Mouse (Mus musculus): Measurements from ENCODE around the gene Fkbp10. TPM values are rescaled to one million over a fixed set of nuclear protein-coding genes. Genes with fewer than 3 reads are reported as not detected.

Fkbp10 gene
- polyA plus RNA-seq, 1 experiment from 2014 or later = 67.0 TPM

DNA sequence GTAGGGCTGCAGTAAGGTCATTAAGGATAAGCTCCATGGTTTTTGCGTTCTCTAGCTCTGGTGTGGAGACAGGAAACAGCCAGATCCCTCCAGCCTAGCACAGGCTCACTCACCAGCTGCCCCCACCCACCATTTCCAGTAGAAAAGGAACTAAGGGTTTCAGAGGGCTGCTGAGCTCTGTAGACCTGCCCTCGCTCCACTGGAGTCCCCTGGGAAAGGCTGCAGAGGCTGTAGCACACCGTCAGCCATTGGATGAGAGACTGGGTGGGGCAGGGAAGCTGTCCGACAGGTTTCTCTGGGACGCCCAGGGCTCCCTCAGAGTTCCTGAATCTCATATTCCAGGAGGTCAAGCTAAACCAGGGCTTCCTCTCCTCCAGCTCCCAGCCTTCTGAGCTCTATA, 28.9 kb upstream of the Fkbp10 start:
- DNase-seq (ENCODE audit: low spot score) = peak; percentile 60
- Histone ChIP-seq H3K4me3 (no peak overlapping the region), H3K9me3 (no peaks in the 10 kb centered on the region), H3K27me3 (replicated peaks; ENCODE audit: low read depth, poor library complexity, severe bottlenecking) (no peaks in the 10 kb centered on the region), H3K4me1 (peaks cover 50% of the 10 kb centered on the region), H3K27ac (replicated peaks) (peak overlapping the region; percentile 65), H3K36me3 (replicated peaks) (peaks cover 45% of the 10 kb centered on the region)
- WGBS = 41% methylated on average over 5 of the region's 5 CpGs

DNA sequence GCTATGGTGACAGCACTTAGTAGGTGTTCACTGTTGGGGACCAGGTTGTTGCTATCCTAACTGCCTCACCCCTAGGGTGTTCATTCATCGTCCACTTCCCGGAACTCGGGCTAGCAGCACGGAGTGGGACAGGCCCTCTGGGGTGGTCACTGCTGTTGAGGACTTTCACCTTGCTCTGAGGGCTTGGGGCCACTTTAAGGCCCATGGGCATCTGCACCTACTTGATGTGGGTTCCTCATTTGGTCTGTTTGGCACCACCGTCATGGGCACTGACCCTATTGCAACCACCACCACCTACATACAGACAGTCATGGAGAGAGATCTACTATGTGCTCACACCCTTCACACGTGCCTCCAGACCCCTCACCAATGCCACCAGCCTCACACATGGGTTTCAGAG, 28.4 kb upstream of the Fkbp10 start:
- H3K4me3 ChIP-seq = no peak overlapping the region
- no peaks in the 10 kb centered on the region for H3K27me3 ChIP-seq (replicated peaks; ENCODE audit: low read depth, poor library complexity, severe bottlenecking)
- WGBS = 81% methylated on average over 6 of the region's 6 CpGs
- peaks cover 52% of the 10 kb centered on the region for H3K4me1 ChIP-seq
- no peaks in the 10 kb centered on the region for H3K9me3 ChIP-seq
- peak overlapping the region; percentile 65; the same call in 1 of the 2 replicates for H3K27ac ChIP-seq (replicated peaks)
- peaks cover 40% of the 10 kb centered on the region for H3K36me3 ChIP-seq (replicated peaks)
- no peak for DNase-seq (ENCODE audit: low spot score)

DNA sequence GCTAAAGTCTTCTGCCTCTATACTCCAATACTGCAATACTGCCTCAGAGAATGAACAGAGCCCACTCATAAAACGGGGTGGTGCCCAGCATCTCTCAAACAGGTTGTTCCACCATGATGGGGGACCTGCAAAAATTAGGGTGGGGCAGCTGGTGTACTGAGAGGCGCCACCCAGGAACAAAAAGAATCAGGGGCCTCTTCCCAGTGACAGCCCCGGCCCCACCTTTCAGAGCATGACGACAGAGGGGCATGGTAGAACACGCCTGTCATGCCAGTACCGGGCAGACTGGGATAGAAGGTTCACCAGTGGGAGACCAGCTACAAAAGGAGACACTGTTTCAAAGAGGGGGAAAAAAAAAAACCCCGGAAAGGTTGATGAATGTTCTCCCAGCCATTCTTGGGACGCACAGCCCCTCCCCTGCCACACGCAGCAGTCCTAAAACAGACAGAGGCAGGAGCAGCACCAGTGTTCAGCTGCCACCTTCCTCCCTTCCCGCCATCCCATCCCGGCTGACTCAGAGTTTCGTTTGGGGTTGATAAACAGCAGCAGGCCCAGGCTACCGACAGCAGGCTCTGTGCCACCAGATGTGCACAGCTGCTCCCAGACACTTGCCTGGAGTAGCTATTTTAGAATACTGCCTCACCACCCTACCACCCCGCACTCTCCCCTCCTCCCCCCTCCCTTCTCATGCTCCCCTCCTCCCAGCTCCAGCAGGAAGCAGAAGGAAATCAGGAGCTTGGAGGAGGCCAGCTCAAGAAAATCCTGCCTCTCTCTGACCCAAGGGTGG, 27.7 kb upstream of the Fkbp10 start:
- Histone ChIP-seq H3K27me3 (replicated peaks; ENCODE audit: low read depth, poor library complexity, severe bottlenecking) (no peaks in the 10 kb centered on the region), H3K4me1 (peaks cover 52% of the 10 kb centered on the region), H3K9me3 (no peaks in the 10 kb centered on the region), H3K4me3 (0 out of 2 replicates have a peak overlapping the region, but pooled peaks have one; percentile 1), H3K36me3 (replicated peaks) (peaks cover 38% of the 10 kb centered on the region), H3K27ac (replicated peaks) (peak overlapping the region; percentile 65)
- peak; percentile 39 for DNase-seq (ENCODE audit: low spot score)
- 60% methylated on average over 14 of the region's 14 CpGs for WGBS

DNA sequence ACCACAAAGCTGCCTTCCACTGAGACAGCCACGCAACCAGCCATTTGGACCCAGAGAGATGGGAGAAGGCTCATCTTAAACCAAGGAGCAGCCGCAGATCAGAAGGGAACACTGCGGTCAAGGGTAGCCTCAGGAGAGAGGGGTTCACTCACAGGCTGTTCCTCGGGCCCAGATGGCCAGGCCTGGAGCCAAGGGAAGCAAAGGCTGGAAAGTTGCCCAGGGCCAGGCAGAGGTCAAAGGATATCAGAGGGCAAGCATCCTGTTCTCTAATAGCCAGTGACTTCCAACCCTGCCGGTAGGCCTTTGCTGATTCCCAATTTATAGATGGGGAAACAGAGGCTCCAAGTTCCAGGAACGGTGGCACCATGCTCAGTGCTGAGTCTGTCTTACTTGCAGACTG, 26.9 kb upstream of the Fkbp10 start:
- DNase-seq (ENCODE audit: low spot score) = no peak
- Histone ChIP-seq H3K4me1 (peaks cover 55% of the 10 kb centered on the region), H3K36me3 (replicated peaks) (peaks cover 29% of the 10 kb centered on the region), H3K27ac (replicated peaks) (peak overlapping the region; percentile 65; the same call in 1 of the 2 replicates), H3K27me3 (replicated peaks; ENCODE audit: low read depth, poor library complexity, severe bottlenecking) (0 out of 2 replicates have a peak, but pooled peaks cover 2% of the 10 kb centered on the region), H3K4me3 (no peak overlapping the region), H3K9me3 (no peaks in the 10 kb centered on the region)
- 78% methylated on average over 6 of the region's 6 CpGs for WGBS

DNA sequence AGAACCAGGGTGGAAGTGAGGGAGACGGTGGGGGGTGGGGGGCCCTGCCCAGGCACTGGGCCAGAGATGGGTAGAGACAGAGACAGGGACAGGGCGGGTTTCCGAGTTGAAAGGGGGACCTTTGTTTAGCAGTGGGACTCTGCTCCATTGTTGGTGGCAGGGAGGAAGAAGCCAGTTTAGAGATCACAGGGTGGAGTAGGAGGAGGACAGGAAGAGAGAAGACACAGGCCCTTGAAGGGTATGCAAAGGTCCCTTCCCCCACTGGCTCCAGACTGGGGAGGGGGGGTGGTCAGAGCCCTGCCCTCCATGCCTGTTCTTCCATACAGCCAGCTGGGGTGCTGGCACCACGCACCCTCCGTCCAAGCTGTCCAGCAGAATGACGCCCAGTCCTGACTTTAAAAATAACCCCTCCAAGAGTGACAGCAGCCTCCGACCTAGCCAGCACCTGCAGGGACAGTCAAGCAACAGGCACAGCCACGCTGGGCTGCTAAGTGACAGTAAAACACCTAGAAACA, 25.5 kb upstream of the Fkbp10 start:
- DNase-seq (ENCODE audit: low spot score) = no peak
- peaks cover 6% of the 10 kb centered on the region for H3K27me3 ChIP-seq (replicated peaks; ENCODE audit: low read depth, poor library complexity, severe bottlenecking)
- H3K9me3 ChIP-seq = no peaks in the 10 kb centered on the region
- 39% methylated on average over 8 of the region's 8 CpGs for WGBS
- H3K27ac ChIP-seq (replicated peaks) = peak overlapping the region; percentile 16
- H3K4me3 ChIP-seq = no peak overlapping the region
- H3K36me3 ChIP-seq (replicated peaks) = peaks cover 17% of the 10 kb centered on the region
- H3K4me1 ChIP-seq = peaks cover 62% of the 10 kb centered on the region

DNA sequence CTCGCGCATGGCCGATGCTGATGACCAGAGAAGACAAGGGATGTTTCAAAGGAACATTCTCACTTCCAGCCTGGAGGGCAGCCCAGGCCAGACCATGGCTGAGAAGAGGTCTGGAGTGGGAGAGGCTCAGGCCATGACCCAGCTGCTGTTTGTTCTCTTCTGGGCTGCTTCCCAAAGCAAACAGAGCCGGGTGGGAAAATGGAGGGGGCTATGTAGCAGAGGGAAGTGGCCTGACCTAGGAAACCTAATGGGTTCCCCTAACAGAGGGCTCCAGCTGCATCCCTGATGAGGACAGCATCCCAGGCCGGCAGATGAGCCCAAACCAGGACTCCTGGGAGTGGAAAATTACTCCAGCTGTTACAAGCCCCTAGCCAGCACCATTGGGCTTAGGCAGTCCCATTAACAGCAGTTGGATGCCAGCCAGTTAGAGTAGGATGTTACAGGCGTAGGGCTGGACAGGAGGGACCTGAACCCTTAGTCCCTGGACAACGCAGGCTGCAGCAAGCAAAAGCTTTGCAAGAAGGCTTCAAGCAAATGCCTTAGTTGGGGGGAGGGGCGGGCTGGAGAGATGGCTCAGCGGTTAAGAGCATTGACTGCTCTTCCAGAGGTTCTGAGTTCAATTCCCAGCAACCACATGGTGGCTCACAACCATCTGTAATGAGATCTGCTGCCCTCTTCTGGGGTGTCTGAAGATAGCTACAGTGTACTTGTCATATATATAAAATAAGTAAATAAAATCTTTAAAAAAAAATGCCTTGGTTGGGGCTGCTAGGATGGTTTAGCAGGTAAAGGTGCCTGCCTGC, 24.2 kb upstream of the Fkbp10 start:
- H3K4me1 ChIP-seq = peaks cover 72% of the 10 kb centered on the region
- 0 out of 2 replicates have a peak overlapping the region, but pooled peaks have one; percentile 35 for H3K27ac ChIP-seq (replicated peaks)
- peaks cover 19% of the 10 kb centered on the region for H3K27me3 ChIP-seq (replicated peaks; ENCODE audit: low read depth, poor library complexity, severe bottlenecking)
- no peaks in the 10 kb centered on the region for H3K9me3 ChIP-seq
- no peak for DNase-seq (ENCODE audit: low spot score)
- H3K36me3 ChIP-seq (replicated peaks) = 0 out of 2 replicates have a peak, but pooled peaks cover 4% of the 10 kb centered on the region
- no peak overlapping the region for H3K4me3 ChIP-seq
- WGBS = 71% methylated on average over 9 of the region's 9 CpGs

DNA sequence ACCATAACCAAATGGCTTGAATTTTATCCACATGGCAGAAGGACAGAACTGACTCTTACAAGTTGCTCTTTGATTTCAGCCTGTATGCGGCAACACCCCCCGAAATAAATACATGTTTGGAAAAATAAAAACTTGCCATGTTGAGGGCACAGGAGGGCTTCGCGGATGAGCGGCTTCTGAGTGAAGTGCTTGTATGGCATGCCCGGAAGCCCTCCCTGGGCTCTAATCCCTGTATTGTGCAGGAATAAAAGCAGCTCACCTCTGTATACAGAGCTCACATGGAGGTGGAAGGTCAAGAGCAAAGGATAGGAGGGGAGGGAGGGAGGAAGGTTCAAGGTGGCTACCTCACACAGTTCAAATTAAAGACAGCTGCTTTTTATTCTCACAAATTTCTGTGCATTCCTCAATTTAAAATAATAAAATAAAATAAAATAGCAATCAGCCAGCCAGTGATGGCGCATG, 23.6 kb upstream of the Fkbp10 start:
- H3K27ac ChIP-seq (replicated peaks) = no peak overlapping the region
- 85% methylated on average over 7 of the region's 7 CpGs for WGBS
- H3K9me3 ChIP-seq = no peaks in the 10 kb centered on the region
- DNase-seq (ENCODE audit: low spot score) = no peak
- 0 out of 2 replicates have a peak, but pooled peaks cover 4% of the 10 kb centered on the region for H3K36me3 ChIP-seq (replicated peaks)
- peaks cover 72% of the 10 kb centered on the region for H3K4me1 ChIP-seq
- peaks cover 25% of the 10 kb centered on the region for H3K27me3 ChIP-seq (replicated peaks; ENCODE audit: low read depth, poor library complexity, severe bottlenecking)
- H3K4me3 ChIP-seq = no peak overlapping the region

DNA sequence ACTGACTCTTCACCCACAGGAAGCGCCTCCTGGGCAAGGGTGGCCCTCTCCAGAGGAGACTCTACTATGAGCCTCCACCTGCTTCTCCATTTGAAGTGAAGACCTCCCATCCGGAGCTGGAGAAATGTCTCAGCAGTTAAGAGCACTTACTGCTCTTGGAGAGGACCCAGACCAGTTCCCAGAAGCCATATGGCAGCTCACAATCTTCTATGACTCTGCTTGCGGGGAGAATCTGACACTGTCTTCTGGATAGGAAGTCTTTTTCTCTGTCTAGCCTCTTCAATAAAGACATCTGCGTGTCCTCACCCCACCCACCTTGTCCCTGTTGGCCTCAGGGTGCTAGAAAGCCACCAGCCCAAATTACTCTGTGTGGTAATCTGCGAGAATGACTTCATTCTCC, 22.5 kb upstream of the Fkbp10 start:
- WGBS = 86% methylated on average over 5 of the region's 5 CpGs
- Histone ChIP-seq H3K4me1 (peaks cover 71% of the 10 kb centered on the region), H3K36me3 (replicated peaks) (0 out of 2 replicates have a peak, but pooled peaks cover 4% of the 10 kb centered on the region), H3K27me3 (replicated peaks; ENCODE audit: low read depth, poor library complexity, severe bottlenecking) (peaks cover 29% of the 10 kb centered on the region), H3K27ac (replicated peaks) (no peak overlapping the region), H3K4me3 (no peak overlapping the region), H3K9me3 (no peaks in the 10 kb centered on the region)
- no peak for DNase-seq (ENCODE audit: low spot score)

DNA sequence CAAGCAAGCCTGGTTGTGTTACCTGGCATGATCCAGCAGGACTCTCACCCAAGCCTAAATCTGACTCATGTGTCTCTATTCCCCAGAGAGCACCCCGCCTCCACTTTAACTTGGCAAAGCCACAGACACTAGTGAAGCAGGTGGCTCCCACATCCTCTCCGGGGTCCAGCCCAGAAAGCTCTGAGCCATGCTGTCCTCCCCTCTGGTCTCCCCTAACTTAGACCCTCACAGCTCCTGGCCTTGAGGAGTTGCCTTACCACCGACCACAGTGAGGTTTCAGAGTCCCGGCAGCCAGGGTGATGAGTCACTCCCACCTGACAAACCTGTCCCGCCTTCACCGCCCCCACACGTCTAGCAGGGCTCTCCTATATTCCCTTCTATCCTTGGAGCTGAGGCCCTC, 21.8 kb upstream of the Fkbp10 start:
- H3K9me3 ChIP-seq = no peaks in the 10 kb centered on the region
- peaks cover 29% of the 10 kb centered on the region for H3K27me3 ChIP-seq (replicated peaks; ENCODE audit: low read depth, poor library complexity, severe bottlenecking)
- H3K36me3 ChIP-seq (replicated peaks) = 0 out of 2 replicates have a peak, but pooled peaks cover 4% of the 10 kb centered on the region
- H3K4me1 ChIP-seq = peaks cover 66% of the 10 kb centered on the region
- no peak for DNase-seq (ENCODE audit: low spot score)
- 80% methylated on average over 7 of the region's 7 CpGs for WGBS
- 0 out of 2 replicates have a peak overlapping the region, but pooled peaks have one; percentile 13 for H3K4me3 ChIP-seq
- H3K27ac ChIP-seq (replicated peaks) = no peak overlapping the region

DNA sequence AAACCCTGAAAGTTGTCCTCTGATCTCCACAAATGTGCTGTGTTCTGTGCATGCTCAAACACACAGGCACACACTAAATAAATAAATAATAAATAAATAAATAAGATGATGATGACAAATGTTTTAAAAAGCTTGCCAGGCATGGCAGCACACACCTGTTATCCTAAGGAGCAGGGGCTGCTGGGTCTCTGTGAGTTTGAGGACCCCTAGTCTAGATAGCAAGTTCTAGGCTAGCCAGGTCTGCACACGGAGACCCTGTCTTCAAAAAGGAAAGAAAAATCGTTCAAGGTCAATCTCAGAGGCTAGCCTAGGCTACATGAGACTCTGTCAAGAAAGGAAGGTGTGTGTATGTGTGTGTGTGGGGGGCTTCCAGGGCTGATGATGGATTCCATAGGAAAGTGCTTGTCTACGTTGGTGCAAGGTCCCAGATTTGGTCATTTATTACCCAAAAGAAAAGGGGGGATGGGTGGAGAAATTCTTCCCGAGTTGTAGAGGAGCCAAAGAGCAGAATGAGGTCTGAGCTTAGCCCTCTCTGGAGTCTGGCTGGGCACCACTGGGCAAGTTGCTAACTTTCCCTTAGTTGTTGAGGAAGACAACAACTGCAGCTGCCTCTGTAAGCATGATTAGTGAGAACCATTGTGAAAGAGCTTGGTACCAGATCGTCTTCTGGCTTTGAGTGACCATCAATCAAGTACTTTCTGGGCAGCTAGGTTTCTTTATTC, 21.0 kb upstream of the Fkbp10 start:
- WGBS = 81% methylated on average over 5 of the region's 5 CpGs
- H3K9me3 ChIP-seq = no peaks in the 10 kb centered on the region
- peaks cover 29% of the 10 kb centered on the region for H3K27me3 ChIP-seq (replicated peaks; ENCODE audit: low read depth, poor library complexity, severe bottlenecking)
- H3K4me1 ChIP-seq = peaks cover 64% of the 10 kb centered on the region
- no peak for DNase-seq (ENCODE audit: low spot score)
- no peak overlapping the region for H3K27ac ChIP-seq (replicated peaks)
- 0 out of 2 replicates have a peak, but pooled peaks cover 4% of the 10 kb centered on the region for H3K36me3 ChIP-seq (replicated peaks)
- no peak overlapping the region for H3K4me3 ChIP-seq

DNA sequence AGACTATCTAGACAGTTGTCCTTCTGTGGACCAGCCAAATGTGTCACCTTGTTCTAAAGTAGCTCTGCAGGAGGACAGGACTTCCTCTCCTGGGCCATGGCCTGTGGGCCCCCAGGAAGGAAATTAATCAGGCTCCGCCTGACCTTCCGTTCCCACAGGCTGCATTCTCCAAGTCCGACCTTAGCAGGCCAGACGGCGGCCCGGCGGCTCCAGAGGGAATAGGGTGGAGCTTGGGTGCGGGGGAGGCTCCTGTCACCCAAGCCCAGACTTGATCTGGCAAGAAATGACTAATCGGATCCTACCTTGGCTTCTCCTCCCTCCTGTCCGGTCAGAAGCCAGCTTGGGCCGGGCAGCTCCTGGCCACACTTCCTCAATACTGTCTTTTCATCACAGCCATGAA, 20.3 kb upstream of the Fkbp10 start:
- Histone ChIP-seq H3K27ac (replicated peaks) (0 out of 2 replicates have a peak overlapping the region, but pooled peaks have one; percentile 86), H3K9me3 (no peaks in the 10 kb centered on the region), H3K4me1 (peaks cover 57% of the 10 kb centered on the region), H3K4me3 (peak overlapping the region; percentile 69), H3K27me3 (replicated peaks; ENCODE audit: low read depth, poor library complexity, severe bottlenecking) (peaks cover 29% of the 10 kb centered on the region), H3K36me3 (replicated peaks) (0 out of 2 replicates have a peak, but pooled peaks cover 4% of the 10 kb centered on the region)
- 26% methylated on average over 11 of the region's 11 CpGs for WGBS
- DNase-seq (ENCODE audit: low spot score) = no peak
